Mouse (Mus musculus): Measurements from ENCODE around the gene Gm37240. TPM values are rescaled to one million over a fixed set of nuclear protein-coding genes. Genes with fewer than 3 reads are reported as not detected.
"Not testable (repeated sequence)": the region's sequence is repeated elsewhere in the genome, so short reads cannot be mapped to it uniquely, and the experiment has no call there.

Gm37240 gene
- total RNA-seq, 2 experiments from 2014 or later: 2.6 to 3.2 TPM

- DNase-seq (ENCODE audit: extremely low spot score in 1 of 2, low spot score in 2 of 2): no peak
- intact Hi-C loops (cut with DNase I): no loop called here
Observed at GRCm38 (mm10) chr3:84568540-84568939, 1318.8 kb downstream of the Gm37240 start.

- DNase-seq (ENCODE audit: extremely low spot score in 1 of 2, low spot score in 2 of 2): no peak
- intact Hi-C loops (cut with DNase I): no loop called here
Observed at GRCm38 (mm10) chr3:84563415-84563814, 1323.9 kb downstream of the Gm37240 start.

GRCm38 (mm10) chr3:84562911-84563310, 1324.4 kb downstream of the Gm37240 start:
- intact Hi-C loops (cut with DNase I); DNase-seq (ENCODE audit: extremely low spot score in 1 of 2, low spot score in 2 of 2): not testable (repeated sequence)

- intact Hi-C loops (cut with DNase I): no loop called here
- DNase-seq (ENCODE audit: extremely low spot score in 1 of 2, low spot score in 2 of 2): no peak
Observed at GRCm38 (mm10) chr3:84558301-84558700, 1329.0 kb downstream of the Gm37240 start.

GRCm38 (mm10) chr3:84555780-84556179, 1331.5 kb downstream of the Gm37240 start:
- intact Hi-C loops (cut with DNase I): no loop called here
- no peak for DNase-seq (ENCODE audit: extremely low spot score in 1 of 2, low spot score in 2 of 2)

GRCm38 (mm10) chr3:84547177-84547576, 1340.1 kb downstream of the Gm37240 start:
- no peak for DNase-seq (ENCODE audit: extremely low spot score in 1 of 2, low spot score in 2 of 2)
- intact Hi-C loops (cut with DNase I): loop anchor here (10.0 kb wide), 2 partner anchors 232 to 372 kb away; partner anchors contain the start of gene Gm6525

GRCm38 (mm10) chr3:84542450-84542849, 1344.9 kb downstream of the Gm37240 start:
- DNase-seq (ENCODE audit: extremely low spot score in 1 of 2, low spot score in 2 of 2): peak; percentile 49 to 51
- intact Hi-C loops (cut with DNase I): loop anchor here (10.0 kb wide), 2 partner anchors 228 to 368 kb away; partner anchors contain the start of gene Gm6525

GRCm38 (mm10) chr3:84541881-84542280, 1345.4 kb downstream of the Gm37240 start:
- intact Hi-C loops (cut with DNase I): loop anchor here (2.0 to 10.0 kb wide), 3 partner anchors 197 to 367 kb away; partner anchors contain the start of gene Gm6525

GRCm38 (mm10) chr3:84540640-84541039, 1346.7 kb downstream of the Gm37240 start:
- no peak for DNase-seq (ENCODE audit: extremely low spot score in 1 of 2, low spot score in 2 of 2)
- intact Hi-C loops (cut with DNase I): loop anchor here (2.0 to 10.0 kb wide), 3 partner anchors 196 to 366 kb away; partner anchors contain the start of gene Gm6525

More at GRCm38 (mm10) chr3:84541881-84542280, 1345.4 kb downstream of the Gm37240 start:
- no peak for DNase-seq (ENCODE audit: extremely low spot score in 1 of 2, low spot score in 2 of 2)

GRCm38 (mm10) chr3:84536987-84537386, 1350.3 kb downstream of the Gm37240 start:
- DNase-seq (ENCODE audit: extremely low spot score in 1 of 2, low spot score in 2 of 2): no peak
- intact Hi-C loops (cut with DNase I): no loop called here

GRCm38 (mm10) chr3:84533227-84533626, 1354.1 kb downstream of the Gm37240 start:
- intact Hi-C loops (cut with DNase I): no loop called here
- DNase-seq (ENCODE audit: extremely low spot score in 1 of 2, low spot score in 2 of 2): no peak

GRCm38 (mm10) chr3:84529021-84529420, 1358.3 kb downstream of the Gm37240 start:
- intact Hi-C loops (cut with DNase I): no loop called here
- DNase-seq (ENCODE audit: extremely low spot score in 1 of 2, low spot score in 2 of 2): no peak

- no peak for DNase-seq (ENCODE audit: extremely low spot score in 1 of 2, low spot score in 2 of 2)
- intact Hi-C loops (cut with DNase I): no loop called here
Observed at GRCm38 (mm10) chr3:84524952-84525351, 1362.4 kb downstream of the Gm37240 start.

GRCm38 (mm10) chr3:84516163-84516562, 1371.2 kb downstream of the Gm37240 start:
- intact Hi-C loops (cut with DNase I): no loop called here
- DNase-seq (ENCODE audit: extremely low spot score in 1 of 2, low spot score in 2 of 2): no peak

- intact Hi-C loops (cut with DNase I): no loop called here
- DNase-seq (ENCODE audit: extremely low spot score in 1 of 2, low spot score in 2 of 2): no peak
Observed at GRCm38 (mm10) chr3:84512774-84513515, 1374.4 kb downstream of the Gm37240 start.

GRCm38 (mm10) chr3:84505193-84505592, 1382.1 kb downstream of the Gm37240 start:
- intact Hi-C loops (cut with DNase I): no loop called here
- DNase-seq (ENCODE audit: extremely low spot score in 1 of 2, low spot score in 2 of 2): no peak

GRCm38 (mm10) chr3:84504291-84504690, 1383.0 kb downstream of the Gm37240 start:
- intact Hi-C loops (cut with DNase I): no loop called here
- DNase-seq (ENCODE audit: extremely low spot score in 1 of 2, low spot score in 2 of 2): no peak

- intact Hi-C loops (cut with DNase I): no loop called here
- DNase-seq (ENCODE audit: extremely low spot score in 1 of 2, low spot score in 2 of 2): no peak
Observed at GRCm38 (mm10) chr3:84502101-84502500, 1385.2 kb downstream of the Gm37240 start.

- no peak for DNase-seq (ENCODE audit: extremely low spot score in 1 of 2, low spot score in 2 of 2)
- intact Hi-C loops (cut with DNase I): no loop called here
Observed at GRCm38 (mm10) chr3:84500491-84500890, 1386.8 kb downstream of the Gm37240 start.

- no peak for DNase-seq (ENCODE audit: extremely low spot score in 1 of 2, low spot score in 2 of 2)
- intact Hi-C loops (cut with DNase I): no loop called here
Observed at GRCm38 (mm10) chr3:84497718-84498117, 1389.6 kb downstream of the Gm37240 start.
